Comparison of ENCODE assay signal across 8 mouse cellular contexts in genomic region chr11:68852486-68852901, GRCm38 (mm10). TPM values are rescaled to one million over a fixed set of nuclear protein-coding genes. Genes with fewer than 3 reads are reported as not detected.
DNase-seq lines count a peak whose midpoint lies in the region; ATAC-seq and TF ChIP-seq lines count a peak whose summit lies in the region.

No protein-coding gene starts in this region.

- peak; percentile 38; the same call in 1 of the 2 replicates for TF ChIP-seq POLR2A in lung, adult 2 months (IDR thresholded peaks at IDR 0.05; ENCODE audit: borderline replicate concordance, extremely low read depth, low read depth, low read length)
- no peak for TF ChIP-seq POLR2A in olfactory bulb, adult 2 months (IDR thresholded peaks at IDR 0.05; ENCODE audit: insufficient read depth, low read depth, low read length)

- peak overlapping the region; percentile 66 for H3K4me2 ChIP-seq in embryonic facial prominence, embryonic 11.5 days (ENCODE audit: low read depth, low read length)
- H3K4me2 ChIP-seq in kidney, embryonic 15.5 days, result peak overlapping the region; percentile 74

- H3K4me3 ChIP-seq in embryonic facial prominence, embryonic 11.5 days (ENCODE audit: low read depth, low read length), result peak overlapping the region; percentile 85
- peak overlapping the region; percentile 73 for H3K4me3 ChIP-seq in kidney, embryonic 15.5 days (replicated peaks)
- H3K4me3 ChIP-seq in lung, adult 2 months (replicated peaks; ENCODE audit: extremely low read depth, low read depth, low read length), result peak overlapping the region; percentile 87
- H3K4me3 ChIP-seq in olfactory bulb, adult 2 months (ENCODE audit: insufficient read depth, low read depth, low read length), result peak overlapping the region; percentile 79

- H3K9me3 ChIP-seq in embryonic facial prominence, embryonic 11.5 days (replicated peaks; ENCODE audit: control insufficient read depth, low read length), result no peaks in the 10 kb centered on the region
- no peaks in the 10 kb centered on the region for H3K9me3 ChIP-seq in kidney, embryonic 15.5 days (replicated peaks)

- H3K4me1 ChIP-seq in embryonic facial prominence, embryonic 11.5 days (ENCODE audit: control insufficient read depth, insufficient read depth, low read length), result no peaks in the 10 kb centered on the region
- H3K4me1 ChIP-seq in kidney, embryonic 15.5 days, result peaks cover 29% of the 10 kb centered on the region
- peaks cover 15% of the 10 kb centered on the region for H3K4me1 ChIP-seq in lung, adult 2 months (ENCODE audit: control insufficient read depth, insufficient read depth, low read length)
- no peaks in the 10 kb centered on the region for H3K4me1 ChIP-seq in olfactory bulb, adult 2 months (ENCODE audit: control insufficient read depth, insufficient read depth, low read length)

- H3K27ac ChIP-seq in embryonic facial prominence, embryonic 11.5 days (replicated peaks; ENCODE audit: low read depth, low read length), result peak overlapping the region; percentile 85
- peak overlapping the region; percentile 98 for H3K27ac ChIP-seq in kidney, embryonic 15.5 days
- H3K27ac ChIP-seq in olfactory bulb, adult 2 months (ENCODE audit: insufficient read depth, low read depth, low read length), result peak overlapping the region; percentile 85

- H3K36me3 ChIP-seq in embryonic facial prominence, embryonic 11.5 days (replicated peaks; ENCODE audit: control insufficient read depth, insufficient read depth, low read depth, low read length), result no peaks in the 10 kb centered on the region
- no peaks in the 10 kb centered on the region; the same call in 1 of the 2 replicates for H3K36me3 ChIP-seq in kidney, embryonic 15.5 days

- H3K27me3 ChIP-seq in embryonic facial prominence, embryonic 11.5 days (ENCODE audit: control insufficient read depth, insufficient read depth, low read length), result no peaks in the 10 kb centered on the region
- H3K27me3 ChIP-seq in kidney, embryonic 15.5 days, result no peaks in the 10 kb centered on the region

- 0% methylated on average over 32 of the region's 36 CpGs for WGBS in embryonic facial prominence, embryonic 11.5 days
- 0% methylated on average over 35 of the region's 36 CpGs for WGBS in kidney, embryonic 15.5 days
- under 1% methylated on average over 36 of the region's 36 CpGs for WGBS in lung, adult 2 months
- WGBS in olfactory bulb, adult 2 months, result under 1% methylated on average over 36 of the region's 36 CpGs

- peak; percentile 68 for DNase-seq in thymus, postnatal 4 days
- no peak for DNase-seq in thymus, postnatal 25 days
- peak; percentile 52 for DNase-seq in embryonic facial prominence, embryonic 11.5 days (ENCODE audit: low spot score)
- peak; percentile 74 for DNase-seq in heart, adult 8-10 months (ENCODE audit: low spot score)
- DNase-seq in lung, adult 2 months, result no peak
- peak; percentile 70 to 77 for DNase-seq in urinary bladder, postnatal 4 days (ENCODE audit: low spot score in 2 of 2)

- no peak for TF ChIP-seq CTCF in lung, adult 2 months (IDR thresholded peaks at IDR 0.05; ENCODE audit: insufficient read depth, low read length)
- no peak for TF ChIP-seq CTCF in olfactory bulb, adult 2 months (IDR thresholded peaks at IDR 0.05; ENCODE audit: insufficient read depth, low read depth, low read length)

- peak overlapping the region; percentile 83 for H3K9ac ChIP-seq in embryonic facial prominence, embryonic 11.5 days (replicated peaks; ENCODE audit: low read length)
- H3K9ac ChIP-seq in kidney, embryonic 15.5 days, result peak overlapping the region; percentile 83

- no peak for ATAC-seq in embryonic facial prominence, embryonic 11.5 days (replicated peaks; ENCODE audit: insufficient number of reproducible peaks, low FRiP score, low TSS enrichment, low read depth)
- peak; percentile 67 for ATAC-seq in kidney, embryonic 15.5 days (replicated peaks; ENCODE audit: low FRiP score)

RNA-seq across cellular contexts. Expression of gene Ndel1, which starts 19.2 kb away (rescaled TPM):
- polyA plus RNA-seq in embryonic facial prominence, embryonic 11.5 days (2014; fragmentation: Nextera tagmentation; extraction: Ambion mirVana), result 53.2 and 54.4 TPM in 2 replicates
- total RNA-seq in heart, adult 8-10 months (2022), result 10 to 100 TPM; 53.9 to 67.7 (median 65.2) TPM
- polyA plus RNA-seq in kidney, embryonic 15.5 days (2015; fragmentation: Nextera tagmentation; extraction: Ambion mirVana), result 87.3 and 87.5 TPM in 2 replicates
- polyA plus RNA-seq in lung, adult 2 months (2012; rRNA removed), result 74.3 and 75.3 TPM in 2 replicates
- polyA plus RNA-seq in olfactory bulb, adult 2 months (2012; ENCODE audit: insufficient read depth, insufficient read length, low replicate concordance, missing spikeins), result not detected in 2 replicates

RNA-seq across cellular contexts. Expression of gene Rnf222, which starts 35.9 kb away (rescaled TPM):
- 0.11 TPM in 1 of 2 replicates, not detected in the other for polyA plus RNA-seq in embryonic facial prominence, embryonic 11.5 days (2014; fragmentation: Nextera tagmentation; extraction: Ambion mirVana)
- total RNA-seq in heart, adult 8-10 months (2022), result under 1 TPM in 3 of 4 experiments, not detected in 1; 0.11 to 0.28 (median 0.17) TPM
- polyA plus RNA-seq in kidney, embryonic 15.5 days (2015; fragmentation: Nextera tagmentation; extraction: Ambion mirVana), result 0.18 and 0.27 TPM in 2 replicates
- 0.14 and 1.4 TPM in 2 replicates for polyA plus RNA-seq in lung, adult 2 months (2012; rRNA removed)
- polyA plus RNA-seq in olfactory bulb, adult 2 months (2012; ENCODE audit: insufficient read depth, insufficient read length, low replicate concordance, missing spikeins), result not detected in 2 replicates

RNA-seq across cellular contexts. Expression of gene Rpl26, which starts 48.9 kb away (rescaled TPM):
- polyA plus RNA-seq in embryonic facial prominence, embryonic 11.5 days (2014; fragmentation: Nextera tagmentation; extraction: Ambion mirVana), result 978 and 1,011 TPM in 2 replicates
- 100 to 1,000 TPM; 676 to 808 (median 721) TPM for total RNA-seq in heart, adult 8-10 months (2022)
- 1,042 and 1,119 TPM in 2 replicates for polyA plus RNA-seq in kidney, embryonic 15.5 days (2015; fragmentation: Nextera tagmentation; extraction: Ambion mirVana)
- 469 and 674 TPM in 2 replicates for polyA plus RNA-seq in lung, adult 2 months (2012; rRNA removed)
- polyA plus RNA-seq in olfactory bulb, adult 2 months (2012; ENCODE audit: insufficient read depth, insufficient read length, low replicate concordance, missing spikeins), result 1,027 and 1,979 TPM in 2 replicates

Comparison
In these comparisons a context has a peak if more than half of its experiments do, and no peak if none do; other contexts are left out.
1. DNase-seq: peak in thymus, postnatal 4 days (single experiment), embryonic facial prominence, embryonic 11.5 days (single experiment), heart, adult 8-10 months (single experiment) and urinary bladder, postnatal 4 days (2 of 2); none in thymus, postnatal 25 days (single experiment) and lung, adult 2 months (single experiment).
2. RNA of gene Ndel1, which starts 19.2 kb away (polyA plus RNA-seq): 87.3 to 87.5 TPM in kidney, embryonic 15.5 days, 74.3 to 75.3 TPM in lung, adult 2 months and 53.2 to 54.4 TPM in embryonic facial prominence, embryonic 11.5 days; not detected in olfactory bulb, adult 2 months; every median in the first group is over 10 times any median in the second.
3. Peak in every context shown above with its lines, with median percentiles within 50 percentile points of each other: H3K27ac ChIP-seq and H3K4me3 ChIP-seq.